ENCODE assay signal across 8 mouse cellular contexts in the genomic region with DNA sequence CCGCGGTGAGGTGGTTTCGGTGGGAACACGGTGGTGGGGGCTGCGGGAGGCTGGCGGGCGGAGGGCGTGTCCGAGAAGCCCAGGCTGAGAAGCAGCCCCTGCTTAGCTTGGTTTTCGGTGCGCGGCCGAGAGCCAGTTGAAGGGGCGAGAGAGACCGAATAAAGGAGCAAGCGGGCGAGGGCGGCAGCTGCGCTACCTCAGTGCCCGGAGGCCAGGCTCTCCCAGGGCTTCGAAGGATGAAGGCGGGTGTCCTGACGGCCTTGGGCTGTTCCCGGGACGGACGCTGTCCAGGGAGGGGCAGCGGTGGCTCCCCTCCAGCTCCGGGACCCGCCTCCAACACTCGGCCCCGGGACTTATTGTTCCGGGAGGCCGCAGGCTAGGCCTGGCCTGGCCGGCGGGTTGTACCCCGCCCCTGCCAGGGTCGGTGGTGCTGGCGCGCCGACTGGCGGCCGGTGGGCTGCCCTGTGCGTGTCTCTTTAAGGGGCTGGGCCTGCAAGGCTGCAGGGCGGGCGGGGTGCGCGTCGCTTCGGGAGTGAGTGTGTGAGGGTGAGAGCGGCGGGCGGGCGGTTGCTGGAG. TPM values are rescaled to one million over a fixed set of nuclear protein-coding genes. Genes with fewer than 3 reads are reported as not detected.
DNase-seq lines count a peak whose midpoint lies in the region; ATAC-seq and TF ChIP-seq lines count a peak whose summit lies in the region.

No protein-coding gene starts in this region.

- H3K27me3 ChIP-seq in hindbrain, postnatal 0 days (ENCODE audit: insufficient read depth, low read length), result no peaks in the 10 kb centered on the region

- peak; percentile 100 for ATAC-seq in hindbrain, postnatal 0 days
- ATAC-seq in megakaryocyte, adult 5-6 weeks (ENCODE audit: poor library complexity, severe bottlenecking), result peak; percentile 95

- TF ChIP-seq CTCF in hindbrain, postnatal 0 days (IDR thresholded peaks at IDR 0.05; ENCODE audit: low read depth), result peak; percentile 60
- TF ChIP-seq CTCF in left cerebral cortex, adult 2 months (IDR thresholded peaks at IDR 0.05), result peak; percentile 65

- peak; percentile 86 for DNase-seq in WW6 (ENCODE audit: low read depth, low spot score)
- DNase-seq in cerebellum, postnatal 4 days (ENCODE audit: low spot score in 2 of 2), result peak; percentile 84 to 95
- DNase-seq in gastrocnemius, adult 18-20 months (ENCODE audit: low spot score), result peak; percentile 94
- DNase-seq in hindbrain, postnatal 0 days (ENCODE audit: low spot score), result peak; percentile 97
- peak; percentile 91 to 94 for DNase-seq in left cerebral cortex, adult 2 months (ENCODE audit: extremely low spot score in 1 of 2, low spot score in 2 of 2)
- peak; percentile 89 to 90 for DNase-seq in right cerebral cortex, adult 2 months (ENCODE audit: low spot score in 2 of 2)
- DNase-seq in urinary bladder, postnatal 14 days (ENCODE audit: low spot score), result peak; percentile 96

- H3K9ac ChIP-seq in hindbrain, postnatal 0 days (replicated peaks; ENCODE audit: low read length), result peak overlapping the region; percentile 96

- intact Hi-C loops in left cerebral cortex, adult 2 months (cut with DNase I), result loop anchor here (1.0 kb wide), 2 partner anchors 56 to 124 kb away; partner anchors contain the start of genes Kif9, Klhl18 and Ptpn23

- H3K9me3 ChIP-seq in hindbrain, postnatal 0 days (ENCODE audit: low read length), result no peaks in the 10 kb centered on the region

- peak overlapping the region; percentile 91 for H3K4me3 ChIP-seq in hindbrain, postnatal 0 days (ENCODE audit: low read length)
- H3K4me3 ChIP-seq in left cerebral cortex, adult 2 months, result peak overlapping the region; percentile 99

- no peaks in the 10 kb centered on the region for H3K36me3 ChIP-seq in hindbrain, postnatal 0 days (ENCODE audit: insufficient read depth, low read length)

- H3K27ac ChIP-seq in hindbrain, postnatal 0 days, result peak overlapping the region; percentile 99
- peak overlapping the region; percentile 97 for H3K27ac ChIP-seq in left cerebral cortex, adult 2 months

- peak overlapping the region; percentile 81 for H3K4me2 ChIP-seq in hindbrain, postnatal 0 days (ENCODE audit: low read depth, low read length)

- H3K4me1 ChIP-seq in hindbrain, postnatal 0 days (ENCODE audit: insufficient read depth, low read length), result peaks cover 14% of the 10 kb centered on the region

- WGBS in hindbrain, postnatal 0 days, result under 1% methylated on average over 50 of the region's 53 CpGs

RNA-seq across cellular contexts. Expression of gene Setd2, which starts 0.4 kb away (rescaled TPM):
- total RNA-seq in gastrocnemius, adult 18-20 months (2021), result 10 to 100 TPM; 25.8 to 26.9 TPM
- 58.9 and 64.9 TPM in 2 replicates for total RNA-seq in hindbrain, postnatal 0 days (2014; rRNA removed)
- 24.7 and 25.6 TPM in 2 replicates for polyA plus RNA-seq in hindbrain, postnatal 0 days (2015; fragmentation: Nextera tagmentation; extraction: Ambion mirVana)
- total RNA-seq in left cerebral cortex, adult 2 months (2021), result 10 to 100 TPM; 64.1 to 71.1 TPM
- total RNA-seq in megakaryocyte, adult 5-6 weeks (2015), result 109 and 127 TPM in 2 replicates
- total RNA-seq in megakaryocyte, adult 5-6 weeks (2017), result 159 and 176 TPM in 2 replicates

RNA-seq across cellular contexts. Expression of gene Kif9, which starts 55.2 kb away (rescaled TPM):
- total RNA-seq in gastrocnemius, adult 18-20 months (2021), result not detected
- 3.3 and 3.9 TPM in 2 replicates for total RNA-seq in hindbrain, postnatal 0 days (2014; rRNA removed)
- 3.9 and 4.0 TPM in 2 replicates for polyA plus RNA-seq in hindbrain, postnatal 0 days (2015; fragmentation: Nextera tagmentation; extraction: Ambion mirVana)
- total RNA-seq in left cerebral cortex, adult 2 months (2021), result 1 to 10 TPM; 3.8 to 4.4 TPM
- total RNA-seq in megakaryocyte, adult 5-6 weeks (2015), result 1.1 and 1.6 TPM in 2 replicates
- 2.2 and 3.3 TPM in 2 replicates for total RNA-seq in megakaryocyte, adult 5-6 weeks (2017)

RNA-seq across cellular contexts. Expression of gene Klhl18, which starts 55.5 kb away (rescaled TPM):
- 1 to 10 TPM; 7.0 to 7.7 TPM for total RNA-seq in gastrocnemius, adult 18-20 months (2021)
- 30.6 and 32.1 TPM in 2 replicates for total RNA-seq in hindbrain, postnatal 0 days (2014; rRNA removed)
- 16.1 and 19.0 TPM in 2 replicates for polyA plus RNA-seq in hindbrain, postnatal 0 days (2015; fragmentation: Nextera tagmentation; extraction: Ambion mirVana)
- total RNA-seq in left cerebral cortex, adult 2 months (2021), result 10 to 100 TPM; 27.4 to 28.3 TPM
- 19.8 and 21.9 TPM in 2 replicates for total RNA-seq in megakaryocyte, adult 5-6 weeks (2015)
- 16.7 and 18.8 TPM in 2 replicates for total RNA-seq in megakaryocyte, adult 5-6 weeks (2017)

Comparison
In these comparisons a context has a peak if more than half of its experiments do, and no peak if none do; other contexts are left out.
1. Peak in every context shown above with its lines: DNase-seq, ATAC-seq, H3K4me3 ChIP-seq and H3K27ac ChIP-seq.